Mouse (Mus musculus): ENCODE measurements around the gene Arhgef28. TPM values are rescaled to one million over a fixed set of nuclear protein-coding genes. Genes with fewer than 3 reads are reported as not detected.

Arhgef28 gene
- polyA plus RNA-seq, 1 experiment from 2014 or later = 27.0 TPM

- Histone ChIP-seq H3K27me3 (replicated peaks) (no peaks in the 10 kb centered on the region), H3K9me3 (no peaks in the 10 kb centered on the region), H3K9ac (no peak overlapping the region), H3K4me1 (peaks cover 18% of the 10 kb centered on the region), H3K4me3 (no peak overlapping the region), H3K27ac (peak overlapping the region; percentile 85), H3K36me3 (replicated peaks) (no peaks in the 10 kb centered on the region), H3K4me2 (no peak overlapping the region)
- WGBS = 50% methylated on average over 14 of the region's 14 CpGs
- ATAC-seq (replicated peaks) = peak; percentile 76
Observed at GRCm38 (mm10) chr13:97899604-97900379, 306.4 kb downstream of the Arhgef28 start.

GRCm38 (mm10) chr13:97898590-97898989 lies 307.6 kb downstream of the Arhgef28 start:
- ATAC-seq (replicated peaks) = no peak
- no peaks in the 10 kb centered on the region for H3K36me3 ChIP-seq (replicated peaks)
- H3K4me3 ChIP-seq = no peak overlapping the region
- WGBS = 67% methylated on average over 2 of the region's 2 CpGs
- no peaks in the 10 kb centered on the region for H3K27me3 ChIP-seq (replicated peaks)
- H3K27ac ChIP-seq = no peak overlapping the region
- no peak overlapping the region for H3K4me2 ChIP-seq
- no peaks in the 10 kb centered on the region for H3K9me3 ChIP-seq
- H3K9ac ChIP-seq = no peak overlapping the region
- H3K4me1 ChIP-seq = peaks cover 20% of the 10 kb centered on the region

- Histone ChIP-seq H3K27ac (peak overlapping the region; percentile 83), H3K4me3 (no peak overlapping the region), H3K9me3 (no peaks in the 10 kb centered on the region), H3K27me3 (replicated peaks) (no peaks in the 10 kb centered on the region), H3K4me1 (peaks cover 23% of the 10 kb centered on the region), H3K9ac (no peak overlapping the region), H3K4me2 (no peak overlapping the region), H3K36me3 (replicated peaks) (no peaks in the 10 kb centered on the region)
- peak; percentile 61 for ATAC-seq (replicated peaks)
- WGBS = 21% methylated on average over 10 of the region's 10 CpGs
Observed at GRCm38 (mm10) chr13:97893031-97893825, 313.0 kb downstream of the Arhgef28 start.

- Histone ChIP-seq H3K9ac (no peak overlapping the region), H3K36me3 (replicated peaks) (no peaks in the 10 kb centered on the region), H3K4me2 (peak overlapping the region; percentile 4; the same call in 1 of the 2 replicates), H3K9me3 (no peaks in the 10 kb centered on the region), H3K27ac (peak overlapping the region; percentile 83), H3K4me1 (peaks cover 25% of the 10 kb centered on the region), H3K4me3 (no peak overlapping the region), H3K27me3 (replicated peaks) (no peaks in the 10 kb centered on the region)
- peak; percentile 86 for ATAC-seq (replicated peaks)
- WGBS = 22% methylated on average over 15 of the region's 15 CpGs
Observed at GRCm38 (mm10) chr13:97892089-97892884, 314.0 kb downstream of the Arhgef28 start.

DNA sequence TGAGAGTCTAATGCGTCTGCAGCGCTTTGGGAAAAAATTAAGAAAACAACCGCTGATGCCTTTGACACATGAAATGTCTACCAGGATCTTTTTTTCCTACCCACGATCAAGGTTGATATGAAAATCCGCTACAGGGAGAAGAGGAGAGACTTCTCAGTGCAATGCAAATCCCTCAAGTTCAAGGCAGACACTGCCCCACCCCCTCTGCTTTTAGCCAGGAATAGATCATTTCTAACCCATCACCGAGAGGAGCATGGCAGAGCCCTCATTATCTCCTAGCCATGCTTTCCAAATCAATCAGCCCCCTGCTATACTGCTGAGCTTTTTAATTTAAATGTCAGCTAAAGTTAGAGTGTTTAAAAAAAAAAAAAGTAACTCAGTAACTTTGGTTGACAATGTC lies 318.2 kb downstream of the Arhgef28 start:
- WGBS = 34% methylated on average over 6 of the region's 6 CpGs

GRCm38 (mm10) chr13:97887558-97887957 lies 318.7 kb downstream of the Arhgef28 start:
- WGBS = 31% methylated on average over 7 of the region's 7 CpGs
- Histone ChIP-seq H3K9ac (no peak overlapping the region), H3K36me3 (replicated peaks) (no peaks in the 10 kb centered on the region), H3K4me2 (no peak overlapping the region), H3K27ac (peak overlapping the region; percentile 44; the same call in 1 of the 2 replicates), H3K9me3 (no peaks in the 10 kb centered on the region), H3K27me3 (replicated peaks) (no peaks in the 10 kb centered on the region), H3K4me3 (no peak overlapping the region), H3K4me1 (peaks cover 18% of the 10 kb centered on the region)
- no peak for ATAC-seq (replicated peaks)

More for the DNA sequence above, 318.2 kb downstream of the Arhgef28 start:
- Histone ChIP-seq H3K27me3 (replicated peaks) (no peaks in the 10 kb centered on the region), H3K9ac (no peak overlapping the region), H3K36me3 (replicated peaks) (no peaks in the 10 kb centered on the region), H3K27ac (no peak overlapping the region), H3K9me3 (no peaks in the 10 kb centered on the region), H3K4me1 (peaks cover 22% of the 10 kb centered on the region), H3K4me3 (no peak overlapping the region), H3K4me2 (no peak overlapping the region)
- peak; percentile 50; the same call in 1 of the 2 replicates for ATAC-seq (replicated peaks)

DNA sequence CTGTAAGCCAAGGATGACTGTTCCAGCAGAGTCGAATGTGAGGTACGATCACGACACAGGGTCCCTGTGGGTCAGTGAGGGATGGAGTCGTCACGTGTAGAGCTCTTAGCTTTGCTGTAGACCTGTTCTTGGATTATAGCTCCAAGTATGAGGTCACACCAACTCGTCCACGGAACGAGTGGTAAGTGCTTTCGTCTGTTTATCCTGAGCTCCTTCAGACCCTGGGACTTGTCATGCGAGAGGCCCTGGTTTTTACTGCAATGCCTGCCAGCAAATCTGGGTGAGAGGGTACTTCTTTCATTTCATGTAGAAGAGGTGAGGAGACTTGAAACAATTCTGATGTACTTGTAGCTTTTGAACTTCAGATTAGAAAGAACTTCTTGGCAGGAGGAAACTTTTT lies 322.6 kb downstream of the Arhgef28 start:
- Histone ChIP-seq H3K9me3 (no peaks in the 10 kb centered on the region), H3K4me3 (no peak overlapping the region), H3K4me2 (no peak overlapping the region), H3K9ac (no peak overlapping the region), H3K36me3 (replicated peaks) (no peaks in the 10 kb centered on the region), H3K27me3 (replicated peaks) (no peaks in the 10 kb centered on the region), H3K27ac (no peak overlapping the region), H3K4me1 (peaks cover 6% of the 10 kb centered on the region; the same call in 1 of the 2 replicates)
- WGBS = 87% methylated on average over 10 of the region's 10 CpGs
- ATAC-seq (replicated peaks) = no peak

GRCm38 (mm10) chr13:97876450-97876849 lies 329.8 kb downstream of the Arhgef28 start:
- no peak for ATAC-seq (replicated peaks)
- WGBS = 68% methylated on average over 4 of the region's 4 CpGs
- Histone ChIP-seq H3K9ac (no peak overlapping the region), H3K27ac (no peak overlapping the region), H3K4me1 (no peaks in the 10 kb centered on the region), H3K4me2 (no peak overlapping the region), H3K36me3 (replicated peaks) (no peaks in the 10 kb centered on the region), H3K9me3 (no peaks in the 10 kb centered on the region), H3K4me3 (no peak overlapping the region), H3K27me3 (replicated peaks) (no peaks in the 10 kb centered on the region)

DNA sequence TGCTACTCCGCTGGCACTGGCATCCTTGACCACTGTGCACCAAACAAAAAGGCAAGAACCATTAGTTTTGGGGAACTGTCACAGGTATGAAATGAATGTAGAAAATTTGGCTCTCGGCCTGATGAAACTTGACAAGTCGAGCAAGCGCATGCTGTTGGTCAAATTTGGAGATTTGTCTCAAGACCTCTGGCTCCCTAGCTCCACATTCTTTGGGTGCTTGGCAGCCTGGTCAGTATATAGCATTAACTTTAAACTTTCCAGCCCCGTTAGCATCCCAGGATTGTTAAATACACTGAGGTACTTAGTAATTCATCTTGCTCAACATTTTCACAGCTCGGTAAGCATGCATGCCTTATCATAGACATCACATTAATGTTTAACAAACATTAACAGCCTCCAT lies 330.2 kb downstream of the Arhgef28 start:
- H3K4me1 ChIP-seq = no peaks in the 10 kb centered on the region
- H3K4me2 ChIP-seq = no peak overlapping the region
- H3K9me3 ChIP-seq = no peaks in the 10 kb centered on the region
- WGBS = 88% methylated on average over 6 of the region's 6 CpGs
- no peaks in the 10 kb centered on the region for H3K27me3 ChIP-seq (replicated peaks)
- no peak overlapping the region for H3K27ac ChIP-seq
- H3K9ac ChIP-seq = no peak overlapping the region
- no peak overlapping the region for H3K4me3 ChIP-seq
- H3K36me3 ChIP-seq (replicated peaks) = no peaks in the 10 kb centered on the region
- no peak for ATAC-seq (replicated peaks)

DNA sequence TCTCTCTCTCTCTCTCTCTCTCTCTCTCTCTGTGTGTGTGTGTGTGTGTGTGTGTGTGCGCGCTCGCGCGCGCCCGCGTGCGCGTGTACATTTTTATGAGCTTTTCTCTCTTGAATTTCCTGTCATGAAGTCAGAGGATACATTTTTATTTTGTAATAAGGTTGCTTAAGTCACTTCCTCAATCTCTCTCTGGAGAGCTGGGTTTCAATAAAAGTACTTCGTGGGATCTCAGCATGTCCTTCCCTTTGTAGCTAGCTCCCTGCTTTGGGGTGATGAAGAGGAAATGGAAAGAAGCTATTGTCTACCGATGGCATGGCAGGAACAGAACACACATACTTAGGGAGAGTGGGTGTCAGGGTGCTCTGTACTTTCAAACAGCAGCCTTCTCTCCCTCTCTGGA lies 336.8 kb downstream of the Arhgef28 start:
- 87% methylated on average over 12 of the region's 12 CpGs for WGBS
- no peaks in the 10 kb centered on the region for H3K27me3 ChIP-seq (replicated peaks)
- no peak overlapping the region for H3K9ac ChIP-seq
- H3K4me2 ChIP-seq = no peak overlapping the region
- H3K27ac ChIP-seq = no peak overlapping the region
- H3K9me3 ChIP-seq = no peaks in the 10 kb centered on the region
- no peak for ATAC-seq (replicated peaks)
- H3K36me3 ChIP-seq (replicated peaks) = no peaks in the 10 kb centered on the region
- H3K4me3 ChIP-seq = no peak overlapping the region
- H3K4me1 ChIP-seq = peaks cover 12% of the 10 kb centered on the region

DNA sequence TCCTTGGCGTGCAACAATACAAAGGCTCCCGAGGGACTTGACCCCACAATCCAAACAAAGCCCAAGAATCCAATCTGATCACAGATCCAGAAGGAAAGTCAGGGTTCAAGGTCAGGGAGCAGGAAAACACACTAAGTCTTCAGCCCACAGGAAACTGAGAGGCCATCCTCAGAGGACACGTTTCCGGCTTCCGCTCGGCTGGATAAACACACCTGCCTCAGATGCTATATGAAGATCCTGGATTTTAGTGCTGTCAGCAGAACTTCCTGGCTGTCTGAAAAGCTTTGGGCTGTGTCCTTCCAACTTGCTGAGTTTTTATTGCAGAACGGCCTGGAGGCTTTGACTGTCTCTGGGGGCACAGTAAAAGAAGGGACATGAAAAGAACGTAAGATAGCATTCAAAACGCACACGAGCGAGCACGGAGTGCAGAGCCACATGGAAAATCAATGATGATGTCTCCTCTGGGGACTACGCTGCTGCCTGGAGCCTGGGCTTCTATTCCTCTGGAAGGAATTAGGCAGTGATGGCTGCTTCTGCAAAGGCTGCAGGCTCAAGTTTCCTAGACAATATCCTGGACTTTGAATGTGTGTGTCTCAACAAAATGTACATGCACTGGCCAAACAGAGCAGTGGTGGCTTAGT lies 338.8 kb downstream of the Arhgef28 start:
- ATAC-seq (replicated peaks) = no peak; the same call in 1 of the 2 replicates
- WGBS = 44% methylated on average over 13 of the region's 13 CpGs
- Histone ChIP-seq H3K9me3 (no peaks in the 10 kb centered on the region), H3K4me3 (no peak overlapping the region), H3K4me1 (peaks cover 12% of the 10 kb centered on the region), H3K27ac (0 out of 2 replicates have a peak overlapping the region, but pooled peaks have one; percentile 26), H3K27me3 (replicated peaks) (no peaks in the 10 kb centered on the region), H3K4me2 (no peak overlapping the region), H3K36me3 (replicated peaks) (no peaks in the 10 kb centered on the region), H3K9ac (no peak overlapping the region)
